Mouse (Mus musculus): ENCODE results near the gene A830018L16Rik.
A peak's percentile ranks its signal among the peaks of the same experiment; 100 is the strongest.
"Not testable (repeated sequence)": the region's sequence is repeated elsewhere in the genome, so short reads cannot be mapped to it uniquely, and the experiment has no call there.

A830018L16Rik gene

GRCm38 (mm10) chr1:11413894-11414556 is at the start of gene A830018L16Rik:
Gene A830018L16Rik (plus strand): TSS chr1:11414105.
- DNase-seq: peak; percentile 91

GRCm38 (mm10) chr1:11385846-11386245 is 28.1 kb upstream of the A830018L16Rik start:
- no peak for DNase-seq

GRCm38 (mm10) chr1:11395408-11395807 is 18.5 kb upstream of the A830018L16Rik start:
- no peak for DNase-seq

GRCm38 (mm10) chr1:11395996-11396736 is 17.7 kb upstream of the A830018L16Rik start:
- no peak for DNase-seq

- no peak for DNase-seq
These were observed 12.7 kb upstream of the A830018L16Rik start for GRCm38 (mm10) chr1:11401159-11401558.

GRCm38 (mm10) chr1:11405527-11405926 is 8.4 kb upstream of the A830018L16Rik start:
- DNase-seq: no peak

- DNase-seq: no peak
These were observed 7.9 kb upstream of the A830018L16Rik start for GRCm38 (mm10) chr1:11406026-11406425.

GRCm38 (mm10) chr1:11414560-11414959 is 655 bp downstream of the A830018L16Rik start:
- DNase-seq: no peak

- DNase-seq: no peak
These were observed 13.4 kb downstream of the A830018L16Rik start for GRCm38 (mm10) chr1:11427310-11427709.

GRCm38 (mm10) chr1:11458353-11458752 is 44.4 kb downstream of the A830018L16Rik start:
- DNase-seq: peak; percentile 41

- no peak for DNase-seq
These were observed 52.4 kb downstream of the A830018L16Rik start for GRCm38 (mm10) chr1:11466325-11466724.

GRCm38 (mm10) chr1:11467065-11467643 is 53.2 kb downstream of the A830018L16Rik start:
- DNase-seq: no peak

GRCm38 (mm10) chr1:11492936-11493335 is 79.0 kb downstream of the A830018L16Rik start:
- no peak for DNase-seq

GRCm38 (mm10) chr1:11501556-11501955 is 87.7 kb downstream of the A830018L16Rik start:
- DNase-seq: no peak

- DNase-seq: not testable (repeated sequence)
These were observed 135.9 kb downstream of the A830018L16Rik start for GRCm38 (mm10) chr1:11549810-11550209.

GRCm38 (mm10) chr1:11565309-11565708 is 151.4 kb downstream of the A830018L16Rik start:
- DNase-seq: no peak

- peak; percentile 54 for DNase-seq
These were observed 152.8 kb downstream of the A830018L16Rik start for GRCm38 (mm10) chr1:11566730-11567129.

- DNase-seq: no peak
These were observed 153.5 kb downstream of the A830018L16Rik start for GRCm38 (mm10) chr1:11567300-11567885.

- no peak for DNase-seq
These were observed 156.4 kb downstream of the A830018L16Rik start for GRCm38 (mm10) chr1:11570274-11570673.

GRCm38 (mm10) chr1:11573462-11573861 is 159.6 kb downstream of the A830018L16Rik start:
- DNase-seq: peak; percentile 71

GRCm38 (mm10) chr1:11580026-11580425 is 166.1 kb downstream of the A830018L16Rik start:
- DNase-seq: no peak

GRCm38 (mm10) chr1:11588305-11588704 is 174.4 kb downstream of the A830018L16Rik start:
- DNase-seq: no peak

GRCm38 (mm10) chr1:11650137-11650536 is 236.2 kb downstream of the A830018L16Rik start:
- peak; percentile 68 for DNase-seq
